Mouse (Mus musculus): ENCODE measurements around the gene Moxd1. TPM values are rescaled to one million over a fixed set of nuclear protein-coding genes. Genes with fewer than 3 reads are reported as not detected.

Gene Moxd1
- polyA plus RNA-seq, 1 experiment = not detected

DNA sequence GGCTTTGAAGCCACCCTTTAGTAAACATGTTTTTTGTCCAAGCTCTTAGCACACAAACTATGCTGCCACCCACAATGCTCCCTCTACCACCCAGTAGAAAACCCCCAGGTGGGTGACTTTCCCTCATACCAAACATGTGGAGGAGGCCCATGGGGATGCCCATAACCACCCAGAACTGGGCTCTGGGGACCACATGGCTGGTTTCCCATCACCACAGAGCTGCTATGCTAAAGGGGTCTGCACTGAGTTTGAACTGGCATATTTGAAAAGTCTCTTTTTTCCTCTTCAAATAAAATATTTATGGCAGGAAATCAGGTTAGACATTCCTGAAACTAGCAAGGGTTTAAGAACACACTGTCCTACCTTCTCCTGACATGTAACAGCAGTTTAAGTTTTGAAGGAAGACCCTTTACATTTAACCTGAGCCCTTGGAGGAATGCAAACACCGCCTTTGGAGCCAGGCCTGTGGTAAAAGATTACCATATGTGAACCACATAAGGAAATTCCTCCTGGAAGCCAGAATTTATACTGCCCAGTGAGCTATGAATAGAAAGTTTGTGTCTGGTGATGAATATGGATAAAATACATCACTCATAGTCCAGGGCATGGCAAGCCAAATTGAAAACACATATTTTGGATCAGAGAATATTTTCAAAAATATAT, 117.4 kb downstream of the Moxd1 start:
- H3K4me3 ChIP-seq (ENCODE audit: insufficient read depth, low read depth, low read length) = no peak overlapping the region
- no peaks in the 10 kb centered on the region for H3K4me1 ChIP-seq (ENCODE audit: control insufficient read depth, insufficient read depth, low read length)
- 91% methylated on average over 1 of the region's 1 CpGs for WGBS
- TF ChIP-seq CTCF (IDR thresholded peaks at IDR 0.05; ENCODE audit: insufficient read depth, low read depth, low read length) (no peak), POLR2A (IDR thresholded peaks at IDR 0.05; ENCODE audit: insufficient read depth, low read depth, low read length) (no peak)
- H3K27ac ChIP-seq (ENCODE audit: insufficient read depth, low read depth, low read length) = no peak overlapping the region

DNA sequence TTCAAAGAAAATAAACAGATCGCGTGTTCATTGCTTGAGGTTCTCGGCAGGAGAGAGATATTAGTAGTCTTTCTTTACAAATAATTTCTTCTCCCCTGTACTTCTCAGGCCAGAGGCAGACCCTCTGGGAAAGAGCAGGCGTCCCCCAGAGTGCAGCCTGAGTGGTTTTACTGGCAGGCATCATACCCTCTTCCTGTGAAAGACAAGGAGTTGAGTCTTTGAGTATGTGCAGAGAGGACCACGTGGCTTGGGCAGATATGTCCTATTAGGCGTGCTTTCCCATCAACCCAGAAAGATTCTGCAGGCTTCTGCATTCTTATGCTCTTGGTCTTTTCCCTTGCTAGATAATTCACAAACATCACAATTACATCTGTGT, 117.9 kb downstream of the Moxd1 start:
- H3K4me3 ChIP-seq (ENCODE audit: insufficient read depth, low read depth, low read length) = no peak overlapping the region
- 92% methylated on average over 6 of the region's 6 CpGs for WGBS
- TF ChIP-seq POLR2A (IDR thresholded peaks at IDR 0.05; ENCODE audit: insufficient read depth, low read depth, low read length) (no peak), CTCF (IDR thresholded peaks at IDR 0.05; ENCODE audit: insufficient read depth, low read depth, low read length) (no peak)
- H3K4me1 ChIP-seq (ENCODE audit: control insufficient read depth, insufficient read depth, low read length) = no peaks in the 10 kb centered on the region
- no peak overlapping the region for H3K27ac ChIP-seq (ENCODE audit: insufficient read depth, low read depth, low read length)

- WGBS = 63% methylated on average over 4 of the region's 4 CpGs
- Histone ChIP-seq H3K4me1 (ENCODE audit: control insufficient read depth, insufficient read depth, low read length) (no peaks in the 10 kb centered on the region), H3K27ac (ENCODE audit: insufficient read depth, low read depth, low read length) (no peak overlapping the region), H3K4me3 (ENCODE audit: insufficient read depth, low read depth, low read length) (no peak overlapping the region)
- TF ChIP-seq CTCF (IDR thresholded peaks at IDR 0.05; ENCODE audit: insufficient read depth, low read depth, low read length) = no peak
- no peak for TF ChIP-seq POLR2A (IDR thresholded peaks at IDR 0.05; ENCODE audit: insufficient read depth, low read depth, low read length)
Measured at GRCm38 (mm10) chr10:24343068-24343467, 119.8 kb downstream of the Moxd1 start.

Other genes with a start within 250 kb of the Moxd1 start
- not detected in 2 replicates for gene Taar6, start 237.9 kb upstream of the Moxd1 start, polyA plus RNA-seq (2012; ENCODE audit: insufficient read depth, insufficient read length, low replicate concordance, missing spikeins)
- gene Taar7a, start 230.0 kb upstream of the Moxd1 start, polyA plus RNA-seq (2012; ENCODE audit: insufficient read depth, insufficient read length, low replicate concordance, missing spikeins) = not detected in 2 replicates
- not detected in 2 replicates for gene Taar7b, start 223.6 kb upstream of the Moxd1 start, polyA plus RNA-seq (2012; ENCODE audit: insufficient read depth, insufficient read length, low replicate concordance, missing spikeins)
- not detected in 2 replicates for gene Taar7d, start 196.3 kb upstream of the Moxd1 start, polyA plus RNA-seq (2012; ENCODE audit: insufficient read depth, insufficient read length, low replicate concordance, missing spikeins)
- gene Taar7e, start 185.9 kb upstream of the Moxd1 start, polyA plus RNA-seq (2012; ENCODE audit: insufficient read depth, insufficient read length, low replicate concordance, missing spikeins) = not detected in 2 replicates
- not detected in 2 replicates for gene Taar7f, start 174.0 kb upstream of the Moxd1 start, polyA plus RNA-seq (2012; ENCODE audit: insufficient read depth, insufficient read length, low replicate concordance, missing spikeins)
- gene Taar8a, start 147.0 kb upstream of the Moxd1 start, polyA plus RNA-seq (2012; ENCODE audit: insufficient read depth, insufficient read length, low replicate concordance, missing spikeins) = not detected in 2 replicates
- not detected in 2 replicates for gene Taar8b, start 131.2 kb upstream of the Moxd1 start, polyA plus RNA-seq (2012; ENCODE audit: insufficient read depth, insufficient read length, low replicate concordance, missing spikeins)
- not detected in 2 replicates for gene Taar8c, start 121.6 kb upstream of the Moxd1 start, polyA plus RNA-seq (2012; ENCODE audit: insufficient read depth, insufficient read length, low replicate concordance, missing spikeins)
- gene Taar9, start 114.0 kb upstream of the Moxd1 start, polyA plus RNA-seq (2012; ENCODE audit: insufficient read depth, insufficient read length, low replicate concordance, missing spikeins) = not detected in 2 replicates
- gene Stx7, start 74.2 kb upstream of the Moxd1 start, polyA plus RNA-seq (2012; ENCODE audit: insufficient read depth, insufficient read length, low replicate concordance, missing spikeins) = not detected in 2 replicates